Mouse (Mus musculus) MEL-GATA-1-ER (cell line): ENCODE measurements around the gene Tmem30b.
"Not testable (repeated sequence)": the region's sequence is repeated elsewhere in the genome, so short reads cannot be mapped to it uniquely, and the experiment has no call there.

Source experiments
- DNase-seq: peaks from one replicate; pipeline ENCODE4 v3.0.0-alpha.2; 2012; ENCODE audit warnings: low read depth; ENCODE audit errors: extremely low read depth

Tmem30b gene

DNA sequence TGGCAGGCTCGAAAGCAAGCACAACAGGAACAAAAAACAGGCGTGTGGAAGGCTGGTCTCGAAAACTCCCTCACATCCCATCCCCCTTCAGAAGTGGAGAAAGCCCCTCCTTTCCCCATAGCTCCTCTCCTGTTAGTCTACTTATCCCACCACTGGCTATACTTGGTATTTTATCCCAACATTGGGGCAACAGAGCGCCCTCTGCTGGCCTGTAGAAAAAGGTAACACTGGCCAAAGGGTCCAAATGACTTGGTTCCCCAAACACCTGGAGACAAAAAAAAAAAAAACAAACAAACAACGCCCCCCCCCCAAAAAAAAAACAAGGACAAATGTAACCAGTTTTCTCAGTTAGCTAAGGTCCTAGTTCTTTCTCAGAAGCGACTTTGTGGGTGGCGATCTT is 13.9 kb upstream of the Tmem30b start:
- DNase-seq = no peak

DNA sequence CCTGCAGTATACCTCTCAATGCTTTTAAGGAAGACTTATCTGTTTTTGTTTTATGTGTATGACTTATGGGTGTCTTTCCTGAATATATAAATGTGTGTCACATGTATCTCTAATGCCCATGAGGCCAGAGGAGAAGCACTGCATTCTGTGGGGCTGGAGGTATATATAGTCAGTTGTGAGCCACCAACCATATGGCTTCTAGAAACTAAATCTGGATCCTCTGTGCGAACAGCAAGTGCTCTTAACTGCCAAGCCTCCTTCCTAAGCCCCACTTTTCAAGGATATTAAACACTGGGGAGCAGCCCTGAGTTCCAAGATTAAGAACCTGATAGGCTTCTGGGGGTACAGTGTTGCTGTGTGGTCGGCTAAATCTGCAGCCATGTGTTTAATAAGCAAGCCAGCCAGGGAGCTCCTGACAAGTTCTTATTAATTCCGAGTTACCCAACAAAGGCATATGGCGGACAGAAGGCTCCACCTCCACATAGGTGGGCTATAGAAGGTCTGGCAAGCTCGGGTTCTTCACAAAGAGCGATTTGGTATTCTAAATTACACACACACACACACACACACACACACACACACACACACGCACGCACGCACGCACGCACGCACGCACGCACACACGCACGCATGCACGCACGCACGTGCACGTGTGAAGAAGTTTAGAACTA is 12.5 kb upstream of the Tmem30b start:
- DNase-seq = no peak

GRCm38 (mm10) chr12:73554155-73554554 is 8.0 kb upstream of the Tmem30b start:
- DNase-seq = peak; percentile 73

DNA sequence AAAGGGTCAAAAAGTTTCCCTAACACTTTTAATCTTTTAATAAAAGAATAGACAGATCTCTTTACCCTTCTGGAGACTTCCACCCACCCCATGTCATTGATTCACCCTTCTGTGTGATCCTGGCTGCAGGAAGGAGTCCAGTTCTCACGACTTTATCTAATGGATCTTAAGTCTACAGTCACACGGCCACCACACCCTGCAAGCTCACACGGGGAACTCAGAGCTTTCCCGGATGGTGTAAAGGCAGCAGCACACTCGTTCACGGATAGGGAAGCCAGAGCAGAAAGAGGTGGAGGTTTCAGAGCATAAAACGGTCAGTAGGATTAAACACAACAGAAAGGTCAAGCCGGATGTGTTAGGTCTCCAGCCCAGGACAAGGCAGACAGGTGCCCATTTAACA is 2.1 kb upstream of the Tmem30b start:
- DNase-seq = no peak

DNA sequence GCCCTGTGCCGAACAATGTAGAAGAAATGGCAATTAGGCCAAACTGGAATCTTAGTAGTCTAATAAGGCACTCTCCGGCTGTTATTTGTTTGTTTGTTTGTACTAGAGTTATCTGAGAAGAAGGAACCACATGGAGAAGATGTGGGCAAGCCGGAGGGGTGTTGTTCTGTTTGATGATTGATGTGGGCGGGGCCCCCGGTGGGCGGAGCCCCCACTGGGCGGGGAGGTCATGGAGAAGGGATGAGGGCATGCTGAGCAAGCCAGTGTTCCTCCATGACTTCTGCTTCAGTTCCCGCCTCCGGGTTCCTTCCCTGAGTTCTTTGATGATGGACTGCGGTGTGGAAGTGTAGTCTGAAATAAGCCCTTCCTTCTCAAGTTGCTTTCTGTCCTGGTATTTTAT is 1.5 kb upstream of the Tmem30b start:
- DNase-seq = no peak

GRCm38 (mm10) chr12:73545672-73546085 is 513 bp downstream of the Tmem30b start:
- no peak for DNase-seq

DNA sequence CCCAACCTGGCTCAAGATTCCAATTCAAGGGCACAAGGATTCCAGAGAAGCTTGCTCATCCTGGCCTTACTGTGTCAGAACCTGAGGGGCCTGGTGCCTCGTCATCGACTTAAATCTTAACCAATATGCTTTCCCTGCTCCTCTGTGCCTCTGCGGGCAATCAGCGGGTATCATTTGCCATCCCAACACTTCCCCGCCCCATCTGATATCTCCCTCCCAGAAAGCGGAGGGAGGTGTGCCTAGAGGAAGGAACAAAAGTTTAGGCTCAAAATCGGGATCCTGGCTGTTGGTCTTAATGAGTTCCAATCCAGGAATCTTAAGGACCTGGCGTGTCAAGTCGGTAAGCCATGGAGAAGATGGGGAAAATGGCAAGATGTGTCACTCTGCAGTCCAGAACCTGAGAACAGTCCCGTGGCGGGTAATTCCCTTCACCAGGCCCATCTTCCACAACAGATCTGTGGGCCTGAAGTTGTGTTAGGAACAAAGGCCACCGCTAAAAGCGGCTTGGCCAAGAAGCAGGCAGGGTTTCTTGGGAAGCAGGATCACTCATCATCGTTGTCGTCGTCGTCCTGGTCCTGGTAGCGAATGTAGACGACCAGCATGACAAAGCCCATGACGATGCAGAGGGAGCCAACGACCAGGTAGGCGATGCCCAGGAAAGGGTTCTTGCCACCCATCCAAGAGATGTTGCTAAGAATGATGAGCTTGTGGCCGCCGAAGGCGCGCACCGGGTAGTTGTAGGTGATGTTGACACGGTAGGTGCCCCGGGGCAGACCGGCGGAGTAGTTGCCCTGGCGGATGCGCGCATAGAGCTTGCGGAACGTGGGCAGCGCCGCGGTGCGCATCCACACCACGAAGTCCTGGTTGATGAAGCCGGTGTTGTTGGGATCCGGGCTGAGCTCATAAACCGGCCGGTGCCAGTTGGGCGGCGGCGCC is 1.2 kb downstream of the Tmem30b start:
- DNase-seq = no peak

DNA sequence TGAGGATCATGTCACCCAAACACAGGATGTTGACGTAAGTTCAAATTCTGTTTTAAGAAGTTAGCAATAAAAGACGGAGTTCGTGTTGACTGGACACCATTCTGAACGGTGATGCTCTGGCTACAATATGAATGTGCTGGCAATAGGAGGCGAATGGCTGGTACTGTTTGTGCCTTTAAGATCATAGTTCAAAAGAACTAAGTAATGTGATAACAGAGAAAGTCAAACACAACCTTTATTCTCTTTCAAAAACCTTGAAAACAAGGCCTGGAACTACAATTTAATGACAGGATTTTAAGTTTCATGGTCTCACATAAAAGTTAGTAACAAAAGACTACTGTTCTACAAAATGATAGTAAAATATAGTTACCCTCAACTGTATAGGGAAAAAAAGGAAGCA is 3.0 kb downstream of the Tmem30b start:
- DNase-seq = no peak

- DNase-seq = no peak
These were observed 5.8 kb downstream of the Tmem30b start for GRCm38 (mm10) chr12:73540402-73540801.

GRCm38 (mm10) chr12:73539151-73539550 is 7.0 kb downstream of the Tmem30b start:
- no peak for DNase-seq

GRCm38 (mm10) chr12:73538139-73538508 is 8.1 kb downstream of the Tmem30b start:
- DNase-seq = not testable (repeated sequence)

DNA sequence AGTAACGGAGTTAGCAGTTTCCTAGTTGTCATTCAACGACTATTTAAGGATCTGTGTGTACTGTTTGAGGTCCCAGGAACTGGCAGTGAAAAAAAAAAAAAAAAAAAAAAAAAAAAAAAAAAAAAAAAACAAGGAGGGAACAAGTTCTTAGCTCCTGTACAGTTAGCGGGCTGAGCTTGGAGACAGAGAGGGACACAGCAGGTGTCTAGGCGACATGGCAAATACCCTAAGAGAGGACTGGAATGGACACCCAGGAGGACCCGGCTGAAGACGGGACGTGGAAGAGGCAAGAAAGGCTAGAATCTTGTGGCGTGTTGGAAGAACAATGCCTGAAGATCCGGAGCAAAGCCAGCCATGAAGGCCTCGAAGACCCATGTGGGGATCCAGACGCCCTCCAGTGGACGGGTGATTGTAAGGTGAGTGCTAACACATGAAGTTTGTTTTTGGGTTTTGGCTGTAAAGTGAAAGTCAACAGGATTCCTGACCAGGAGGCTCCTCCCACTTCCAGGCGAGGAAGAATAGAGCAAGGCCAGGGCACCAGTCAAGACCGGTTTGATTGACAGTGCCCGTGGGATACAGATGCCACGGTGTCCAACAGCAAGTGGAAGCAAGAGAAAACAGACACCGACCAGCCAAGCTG is 8.6 kb downstream of the Tmem30b start:
- DNase-seq = peak; percentile 46

DNA sequence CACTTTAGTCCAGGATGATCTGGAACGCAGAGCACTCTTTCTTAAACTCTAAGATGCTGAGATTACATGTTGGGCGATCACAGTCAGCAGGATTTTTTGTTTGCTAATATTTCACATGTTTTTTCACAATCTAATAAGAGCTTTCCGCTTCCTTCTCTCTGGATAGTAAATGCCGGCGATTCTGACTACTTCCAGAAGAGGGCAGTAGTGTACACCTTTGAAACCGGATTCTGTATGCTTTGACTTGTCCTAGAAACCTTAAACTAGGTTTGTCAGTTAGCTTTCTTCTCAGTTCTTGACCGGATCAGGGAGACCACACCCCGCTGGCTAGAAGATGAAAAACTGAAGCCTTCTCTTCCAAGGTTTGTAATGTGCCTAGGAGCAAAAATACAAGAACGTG is 11.6 kb downstream of the Tmem30b start:
- peak; percentile 65 for DNase-seq

DNA sequence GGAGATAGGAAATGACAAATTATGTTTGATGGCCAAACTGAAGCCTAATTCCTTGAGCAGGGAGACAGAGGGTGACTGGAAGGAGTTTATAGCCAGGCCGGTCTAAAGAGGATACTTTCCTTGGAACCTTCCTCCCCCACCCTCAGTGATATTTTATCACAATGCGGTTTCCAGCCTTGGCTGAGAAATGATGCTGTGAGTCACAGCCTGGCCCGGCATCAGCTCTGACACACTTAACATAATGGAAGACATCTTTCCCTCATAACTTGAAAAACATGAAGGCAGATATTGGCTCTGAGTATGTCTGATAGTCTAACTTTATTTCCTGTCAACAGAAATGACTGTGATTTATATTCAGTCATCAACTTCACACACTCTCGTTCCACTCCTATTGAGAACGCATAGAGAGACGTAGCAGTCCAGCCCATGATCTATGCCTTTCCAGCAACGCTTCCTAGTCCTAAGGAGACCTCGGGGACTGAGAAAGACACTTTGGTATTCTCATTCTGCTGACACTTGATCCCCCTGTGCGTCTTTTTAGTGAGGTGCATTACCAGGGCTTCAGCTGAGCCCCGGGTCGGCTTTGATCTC is 14.2 kb downstream of the Tmem30b start:
- no peak for DNase-seq

GRCm38 (mm10) chr12:73529590-73529989 is 16.6 kb downstream of the Tmem30b start:
- DNase-seq = no peak

DNA sequence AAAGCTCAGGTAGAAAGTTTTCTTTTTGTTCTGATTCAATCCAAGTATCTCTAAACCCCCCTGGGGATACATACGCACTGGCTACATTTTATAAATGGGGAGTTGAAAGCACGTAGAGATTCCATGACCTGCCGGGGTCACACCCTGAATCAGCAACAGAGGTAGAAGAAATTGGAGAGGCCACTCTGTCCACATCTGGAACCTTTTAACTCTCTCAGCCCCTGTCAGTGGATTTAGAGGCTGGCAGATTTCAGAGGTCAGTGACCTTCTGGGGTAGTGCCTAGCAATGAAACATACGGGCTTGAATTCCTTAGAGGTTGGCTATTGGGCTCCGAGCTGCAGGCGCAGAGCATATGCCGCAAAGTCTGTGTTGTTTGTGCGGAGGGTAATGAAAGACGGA is 17.1 kb downstream of the Tmem30b start:
- DNase-seq = no peak

- DNase-seq = not testable (repeated sequence)
These were observed 18.1 kb downstream of the Tmem30b start for GRCm38 (mm10) chr12:73528142-73528541.

DNA sequence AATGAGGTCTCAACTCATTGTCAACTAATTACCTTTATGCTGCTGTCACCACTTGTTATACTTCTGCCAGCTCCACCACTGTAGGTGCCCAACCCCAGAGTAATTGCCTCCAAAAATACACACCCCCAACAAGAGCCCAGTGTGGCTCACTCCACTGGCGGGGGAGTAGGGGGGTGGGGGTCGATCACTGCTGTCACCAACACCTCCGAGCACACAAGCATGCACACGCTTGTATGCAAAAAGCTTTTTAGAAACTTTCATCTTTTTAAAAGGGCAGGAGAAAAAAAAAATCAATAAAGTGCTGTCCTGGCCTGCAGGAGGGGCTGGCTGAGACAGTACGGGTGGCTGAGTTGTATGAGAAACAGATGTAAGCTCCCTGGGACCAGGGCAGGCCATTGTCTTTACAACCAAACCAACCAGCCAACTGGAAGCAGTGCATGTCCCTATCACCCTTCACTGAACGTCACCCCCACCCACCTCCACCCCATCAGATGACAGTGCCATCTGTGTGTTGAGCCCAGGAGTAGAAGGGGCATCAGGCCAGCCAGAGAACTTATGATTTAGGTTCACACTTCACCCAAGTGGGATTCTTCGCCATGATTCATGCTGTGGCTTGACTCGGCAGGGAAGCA is 20.8 kb downstream of the Tmem30b start:
- no peak for DNase-seq

- no peak for DNase-seq
These were observed 23.1 kb downstream of the Tmem30b start for GRCm38 (mm10) chr12:73523066-73523465.

DNA sequence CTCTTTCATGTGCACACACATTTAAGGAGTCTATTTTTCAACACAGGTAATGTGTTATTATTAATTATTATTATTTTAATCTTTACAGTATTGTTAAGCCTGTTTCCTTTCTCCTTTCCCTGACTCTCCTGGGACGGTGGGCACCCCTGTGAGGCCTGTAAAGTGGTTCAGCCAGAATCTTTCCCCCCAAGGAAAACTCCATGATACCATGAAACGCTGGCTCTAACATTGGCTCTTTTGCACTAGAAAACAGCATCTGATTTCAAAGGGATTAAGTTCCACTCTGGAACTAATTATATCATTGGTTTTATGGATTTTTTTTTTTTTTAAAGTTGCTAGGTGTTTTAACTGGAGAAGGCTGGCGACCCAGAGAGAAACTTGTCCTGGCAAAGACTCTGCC is 24.2 kb downstream of the Tmem30b start:
- no peak for DNase-seq

DNA sequence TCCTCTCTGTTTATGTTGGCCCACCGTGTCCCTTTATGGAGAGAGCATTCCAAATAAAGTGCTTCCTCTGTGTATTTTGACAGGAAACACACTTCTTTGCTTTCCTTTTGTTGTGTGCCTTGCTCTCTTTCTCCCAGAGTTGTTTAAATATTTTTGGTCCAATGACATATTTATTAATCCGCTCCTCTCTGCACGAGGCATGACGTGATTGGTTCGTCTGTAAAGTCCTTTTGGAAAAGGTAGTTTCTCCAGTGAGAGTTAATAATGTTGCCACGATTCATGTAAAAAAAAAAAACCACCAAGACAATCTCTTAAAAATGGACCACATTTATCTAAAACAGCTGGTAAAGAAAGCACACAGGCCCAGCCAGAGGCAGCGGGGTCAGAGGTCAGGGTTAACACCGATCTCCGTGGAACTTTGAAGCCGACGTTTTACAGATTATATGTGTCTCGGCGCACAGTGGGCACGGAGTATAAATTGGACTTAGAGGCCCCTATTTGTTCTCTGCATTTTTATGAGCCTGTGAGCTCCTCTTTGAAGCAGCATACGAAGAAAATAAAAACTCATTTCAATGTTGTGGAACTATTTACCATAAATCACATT is 24.9 kb downstream of the Tmem30b start:
- no peak for DNase-seq
